12 mouse cellular contexts compared by ENCODE assay signal in the genomic region with DNA sequence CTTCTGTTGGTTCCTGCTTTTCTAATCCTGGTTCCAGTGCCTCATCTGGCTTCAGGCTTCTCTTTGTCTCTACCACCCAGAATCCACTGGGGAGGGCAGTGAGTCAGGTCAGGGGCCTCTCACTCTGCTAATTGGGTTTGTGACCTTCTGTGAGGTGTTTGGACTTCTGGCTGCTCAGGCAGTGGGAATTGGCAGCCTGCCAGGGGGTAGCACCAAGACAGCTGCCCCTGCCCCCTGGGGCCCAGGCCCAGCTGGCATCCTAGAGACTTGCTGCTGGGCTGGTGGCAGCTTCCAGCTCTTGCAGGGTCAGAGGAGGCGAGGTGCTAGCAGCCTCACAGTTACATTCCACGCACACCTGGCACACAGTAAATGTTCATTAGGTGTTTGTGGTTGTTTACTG. TPM values are rescaled to one million over a fixed set of nuclear protein-coding genes. Genes with fewer than 3 reads are reported as not detected.
DNase-seq lines count a peak whose midpoint lies in the region; ATAC-seq and TF ChIP-seq lines count a peak whose summit lies in the region.
"Had no signal": no experiment of that assay in that cellular context is flagged by ENCODE, and none has a peak within 500 bp of the region (broad histone marks: within the 10 kb centered on the region; RNA-seq: fewer than 3 reads in every experiment).

No protein-coding gene starts in this region.

- no peak overlapping the region for H3K27ac ChIP-seq in heart, embryonic 16.5 days (ENCODE audit: low read length)
- H3K27ac ChIP-seq in neural tube, embryonic 14.5 days (ENCODE audit: low read depth, low read length): no peak overlapping the region
- no peak overlapping the region for H3K27ac ChIP-seq in hindbrain, postnatal 0 days
- H3K27ac ChIP-seq in stomach, embryonic 15.5 days: no peak overlapping the region
- H3K27ac ChIP-seq: liver, embryonic 12.5 days had no signal

- H3K9me3 ChIP-seq in heart, embryonic 16.5 days (replicated peaks; ENCODE audit: control insufficient read depth, low read length): no peaks in the 10 kb centered on the region
- no peaks in the 10 kb centered on the region for H3K9me3 ChIP-seq in neural tube, embryonic 14.5 days (ENCODE audit: control insufficient read depth, low read length)
- H3K9me3 ChIP-seq in hindbrain, postnatal 0 days (ENCODE audit: low read length): no peaks in the 10 kb centered on the region
- H3K9me3 ChIP-seq in stomach, embryonic 15.5 days: no peaks in the 10 kb centered on the region
- H3K9me3 ChIP-seq: liver, embryonic 12.5 days; megakaryocyte, embryonic 14.5 days had no signal

- no peaks in the 10 kb centered on the region; the same call in 1 of the 2 replicates for H3K36me3 ChIP-seq in heart, embryonic 16.5 days (ENCODE audit: control insufficient read depth, insufficient read depth)
- H3K36me3 ChIP-seq in neural tube, embryonic 14.5 days (ENCODE audit: control insufficient read depth, insufficient read depth, low read length): no peaks in the 10 kb centered on the region
- no peaks in the 10 kb centered on the region; the same call in 1 of the 2 replicates for H3K36me3 ChIP-seq in hindbrain, postnatal 0 days (ENCODE audit: insufficient read depth, low read length)
- no peaks in the 10 kb centered on the region for H3K36me3 ChIP-seq in stomach, embryonic 15.5 days

- TF ChIP-seq CTCF in hindbrain, postnatal 0 days (IDR thresholded peaks at IDR 0.05; ENCODE audit: low read depth): no peak

- DNase-seq in heart, adult 11 months: no peak
- DNase-seq in neural tube, embryonic 10.5 days (ENCODE audit: extremely low spot score, low spot score): no peak
- DNase-seq in hindbrain, postnatal 0 days (ENCODE audit: low spot score): peak; percentile 57
- DNase-seq in frontal cortex, adult 2 months (ENCODE audit: extremely low spot score in 1 of 2, low spot score in 1 of 2): no peak
- no peak for DNase-seq in adrenal gland, postnatal 36 days
- DNase-seq: thymus, postnatal 25 days had no signal

- no peak overlapping the region for H3K4me3 ChIP-seq in heart, embryonic 16.5 days (ENCODE audit: low read length)
- no peak overlapping the region for H3K4me3 ChIP-seq in neural tube, embryonic 14.5 days (ENCODE audit: low read depth, low read length)
- H3K4me3 ChIP-seq in hindbrain, postnatal 0 days (ENCODE audit: low read length): no peak overlapping the region
- H3K4me3 ChIP-seq in stomach, embryonic 15.5 days (replicated peaks): no peak overlapping the region
- H3K4me3 ChIP-seq: liver, embryonic 12.5 days; megakaryocyte, embryonic 14.5 days had no signal

- peak; percentile 46; the same call in 1 of the 2 replicates for ATAC-seq in heart, embryonic 16.5 days (replicated peaks; ENCODE audit: extremely low read depth, insufficient read depth, low FRiP score)
- peak; percentile 23; the same call in 1 of the 2 replicates for ATAC-seq in neural tube, embryonic 14.5 days (ENCODE audit: low read depth)
- ATAC-seq in hindbrain, postnatal 0 days: peak; percentile 9; the same call in 1 of the 2 replicates
- ATAC-seq in stomach, embryonic 15.5 days (ENCODE audit: insufficient read depth, low FRiP score, low read depth): peak; percentile 58
- ATAC-seq: liver, embryonic 12.5 days had no signal

- H3K9ac ChIP-seq in heart, embryonic 16.5 days (ENCODE audit: low read length): no peak overlapping the region
- H3K9ac ChIP-seq in neural tube, embryonic 14.5 days (replicated peaks; ENCODE audit: low read depth, low read length): no peak overlapping the region
- no peak overlapping the region for H3K9ac ChIP-seq in hindbrain, postnatal 0 days (replicated peaks; ENCODE audit: low read length)
- H3K9ac ChIP-seq in stomach, embryonic 15.5 days: no peak overlapping the region
- H3K9ac ChIP-seq: liver, embryonic 12.5 days had no signal

- H3K4me2 ChIP-seq in heart, embryonic 16.5 days (ENCODE audit: low read depth, low read length): no peak overlapping the region
- no peak overlapping the region for H3K4me2 ChIP-seq in neural tube, embryonic 14.5 days (ENCODE audit: low read depth, low read length)
- no peak overlapping the region for H3K4me2 ChIP-seq in hindbrain, postnatal 0 days (ENCODE audit: low read depth, low read length)
- no peak overlapping the region for H3K4me2 ChIP-seq in stomach, embryonic 15.5 days
- H3K4me2 ChIP-seq: liver, embryonic 12.5 days had no signal

- no peaks in the 10 kb centered on the region for H3K4me1 ChIP-seq in heart, embryonic 16.5 days (ENCODE audit: control insufficient read depth, insufficient read depth, low read length)
- H3K4me1 ChIP-seq in neural tube, embryonic 14.5 days (ENCODE audit: control insufficient read depth, insufficient read depth, low read length): no peaks in the 10 kb centered on the region
- H3K4me1 ChIP-seq in hindbrain, postnatal 0 days (ENCODE audit: insufficient read depth, low read length): peaks cover 4% of the 10 kb centered on the region; the same call in 1 of the 2 replicates
- peaks cover 6% of the 10 kb centered on the region; the same call in 1 of the 2 replicates for H3K4me1 ChIP-seq in stomach, embryonic 15.5 days
- H3K4me1 ChIP-seq: liver, embryonic 12.5 days; megakaryocyte, embryonic 14.5 days had no signal

- no peaks in the 10 kb centered on the region for H3K27me3 ChIP-seq in heart, embryonic 16.5 days (ENCODE audit: control insufficient read depth, insufficient read depth, low read length)
- H3K27me3 ChIP-seq in neural tube, embryonic 14.5 days (ENCODE audit: control insufficient read depth, insufficient read depth, low read length): no peaks in the 10 kb centered on the region
- H3K27me3 ChIP-seq in hindbrain, postnatal 0 days (ENCODE audit: insufficient read depth, low read length): no peaks in the 10 kb centered on the region
- no peaks in the 10 kb centered on the region for H3K27me3 ChIP-seq in stomach, embryonic 15.5 days (replicated peaks)
- H3K27me3 ChIP-seq: liver, embryonic 12.5 days had no signal

- WGBS in heart, embryonic 16.5 days: 79% methylated on average over 2 of the region's 2 CpGs
- 55% methylated on average over 2 of the region's 2 CpGs for WGBS in neural tube, embryonic 14.5 days
- 50% methylated on average over 2 of the region's 2 CpGs for WGBS in hindbrain, postnatal 0 days
- WGBS in stomach, embryonic 15.5 days: 74% methylated on average over 2 of the region's 2 CpGs

RNA-seq across cellular contexts. Expression of a gene that starts 35.6 kb away (rescaled TPM):
- polyA plus RNA-seq in heart, embryonic 16.5 days (2015; fragmentation: Nextera tagmentation; extraction: Ambion mirVana): 0.87 and 1.2 TPM in 2 replicates
- polyA plus RNA-seq in neural tube, embryonic 14.5 days (2014; fragmentation: Nextera tagmentation; extraction: Ambion mirVana): 2.6 and 3.4 TPM in 2 replicates
- 10.9 and 20.1 TPM in 2 replicates for total RNA-seq in hindbrain, postnatal 0 days (2014; rRNA removed)
- polyA plus RNA-seq in hindbrain, postnatal 0 days (2015; fragmentation: Nextera tagmentation; extraction: Ambion mirVana): 2.4 and 3.4 TPM in 2 replicates
- 1.8 and 2.0 TPM in 2 replicates for polyA plus RNA-seq in stomach, embryonic 15.5 days (2015; fragmentation: Nextera tagmentation; extraction: Ambion mirVana)
- polyA plus RNA-seq in frontal cortex, adult 2 months (2012; rRNA removed): 1.7 and 2.0 TPM in 2 replicates
- under 1 TPM; 0.33 to 0.53 TPM for total RNA-seq in adrenal gland, postnatal 36 days (2021)
- total RNA-seq: common myeloid progenitor, adult 5-6 weeks had no signal
